Mouse (Mus musculus) activated CD4-positive, CD25-positive, alpha-beta regulatory T cell, adult 4 months (primary cell): ENCODE results near the gene Odf3. TPM values are rescaled to one million over a fixed set of nuclear protein-coding genes. Genes with fewer than 3 reads are reported as not detected.
"Not testable (repeated sequence)": the region's sequence is repeated elsewhere in the genome, so short reads cannot be mapped to it uniquely, and the experiment has no call there.

Source experiments
- ATAC-seq: one replicate; pipeline ENCODE4 v1.8.0; 2017
- polyA plus RNA-seq, 2 experiments: library from polyadenylated mRNA; unstranded; fragments of 100-300 nt; shearing (Covaris generic); gene quantifications; one replicate each; pipeline ENCODE4 v1.2.1; 2017

Gene Odf3
- polyA plus RNA-seq, 2 experiments from 2014 or later, result not detected

DNA sequence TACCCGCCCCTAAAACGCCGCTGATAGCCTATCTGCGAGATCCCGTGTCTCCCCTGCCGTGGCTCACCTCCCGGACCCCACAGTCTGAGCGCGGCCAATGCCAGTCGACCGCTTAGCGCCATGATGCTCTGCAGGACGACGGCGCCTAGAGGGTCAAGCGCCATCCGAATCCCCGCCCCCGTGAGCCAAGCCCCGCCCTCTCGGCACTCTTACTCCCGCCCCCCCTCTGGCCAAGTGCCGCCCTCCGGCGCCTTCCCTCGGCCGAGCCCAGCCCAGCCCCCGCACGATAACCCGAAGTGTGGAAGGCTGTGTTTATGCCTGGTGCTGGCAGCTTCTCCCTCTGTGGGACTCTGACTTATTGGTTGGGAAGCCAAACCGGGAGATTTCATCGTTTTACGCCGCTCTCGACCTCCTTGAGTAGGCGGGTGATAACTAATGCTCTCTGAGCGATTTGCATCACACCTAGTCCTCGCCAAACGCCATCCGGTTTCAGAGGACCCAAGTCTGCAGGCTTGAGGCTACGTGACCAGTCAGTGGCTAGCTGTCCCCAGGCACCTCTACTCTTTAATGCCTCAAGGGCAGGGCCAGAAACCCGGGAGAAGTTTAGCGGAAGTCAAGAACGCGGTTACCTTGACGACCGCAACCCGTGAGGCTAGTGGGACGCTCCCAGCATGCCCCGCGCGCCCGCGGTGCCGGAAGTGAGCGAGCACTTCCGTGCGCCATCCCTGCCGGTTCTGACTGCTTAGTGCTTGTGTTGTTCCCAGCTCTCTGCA, 34.3 kb downstream of the Odf3 start, which contains the start of the genes Psmd13 and Sirt3:
Psmd13 (plus strand) TSS at position 273 of the 773 bp plus-strand sequence.
Sirt3 (minus strand) TSS at position 614 of the 773 bp plus-strand sequence.
- ATAC-seq, result peak; percentile 95

- ATAC-seq, result no peak
Observed at GRCm38 (mm10) chr7:140882469-140882803, 34.8 kb downstream of the Odf3 start.

DNA sequence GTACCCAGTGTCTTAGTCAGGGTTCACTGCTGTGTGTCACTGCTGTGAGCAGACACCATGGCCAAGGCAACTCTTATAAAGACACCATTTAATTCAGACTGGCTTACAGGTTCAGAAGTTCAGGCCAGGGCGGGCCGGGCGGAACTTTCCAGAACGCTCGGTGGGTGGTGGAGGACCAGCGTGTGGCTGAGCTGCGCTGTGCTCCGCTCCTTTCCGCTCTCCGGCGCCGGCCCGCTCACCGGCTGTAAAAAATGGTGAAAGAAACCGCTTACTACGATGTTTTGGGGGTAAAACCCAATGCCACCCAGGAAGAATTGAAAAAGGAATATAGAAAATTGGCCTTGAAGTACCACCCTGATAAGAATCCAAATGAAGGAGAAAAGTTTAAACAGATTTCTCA, 43.0 kb downstream of the Odf3 start:
- ATAC-seq, result not testable (repeated sequence)

GRCm38 (mm10) chr7:140894031-140894430, 46.4 kb downstream of the Odf3 start:
- no peak for ATAC-seq

GRCm38 (mm10) chr7:140894611-140895010, 47.0 kb downstream of the Odf3 start:
- ATAC-seq, result no peak

GRCm38 (mm10) chr7:140897863-140898262, 50.3 kb downstream of the Odf3 start:
- ATAC-seq, result no peak

DNA sequence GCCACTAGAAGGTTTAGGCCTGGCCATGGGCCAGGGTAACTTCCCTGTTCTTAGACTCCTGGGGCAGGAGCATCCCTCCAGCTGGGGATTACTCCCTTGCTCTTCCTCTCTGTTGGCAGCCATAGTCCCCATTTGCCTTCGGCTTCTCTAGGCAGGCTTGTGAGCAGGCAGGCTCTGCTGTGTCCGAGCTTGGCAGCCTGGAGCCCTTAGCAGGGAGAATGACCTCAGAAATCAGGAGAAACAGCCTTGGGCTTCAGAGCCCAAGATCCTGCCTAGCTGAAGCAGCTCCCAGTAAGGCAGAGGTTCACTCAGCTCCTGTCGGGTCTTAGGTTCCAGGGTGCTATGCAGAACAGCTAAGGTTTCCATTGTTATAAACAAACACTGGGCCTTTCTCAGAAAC, 51.5 kb downstream of the Odf3 start:
- no peak for ATAC-seq

DNA sequence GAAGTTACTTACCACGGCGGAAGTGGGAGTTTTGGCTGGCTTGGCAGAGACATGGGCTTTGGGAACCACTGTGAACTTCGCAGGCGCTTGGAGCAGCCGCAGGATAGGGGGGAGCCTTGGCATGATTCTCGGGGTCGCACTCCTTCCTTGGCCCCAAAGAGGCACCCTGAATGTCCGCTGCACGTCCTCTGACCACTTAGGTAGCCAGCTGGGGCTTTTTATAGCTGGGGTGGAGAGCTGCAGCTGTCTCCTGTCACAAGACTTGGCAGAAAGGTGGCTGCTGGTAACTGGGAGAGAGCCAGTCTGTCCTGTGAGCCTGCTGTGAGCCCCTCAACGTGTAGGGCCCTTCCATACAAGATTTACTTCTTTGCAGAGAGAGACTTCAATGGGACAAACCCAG, 52.6 kb downstream of the Odf3 start, which contains the start of gene Cox8b:
Cox8b (minus strand) TSS at position 227 of the 400 bp plus-strand sequence.
- ATAC-seq, result no peak

Other genes starting within 250 kb of the Odf3 start
- gene Olfr46, start 246.5 kb upstream of the Odf3 start, polyA plus RNA-seq, result under 1 TPM in 1 of 2 experiments, not detected in 1; 0.08 TPM
- gene Olfr61, start 218.8 kb upstream of the Odf3 start, polyA plus RNA-seq, result not detected
- not detected for gene Olfr53, start 201.4 kb upstream of the Odf3 start, polyA plus RNA-seq
- gene Olfr539, start 187.9 kb upstream of the Odf3 start, polyA plus RNA-seq, result under 1 TPM; 0.05 to 0.24 TPM
- not detected for gene Olfr45, start 165.9 kb upstream of the Odf3 start, polyA plus RNA-seq
- gene Olfr541, start 150.5 kb upstream of the Odf3 start, polyA plus RNA-seq, result not detected
- under 1 TPM in 1 of 2 experiments, not detected in 1; 0.21 TPM for gene Cyp2e1, start 84.1 kb upstream of the Odf3 start, polyA plus RNA-seq
- gene Syce1, start 60.0 kb upstream of the Odf3 start, polyA plus RNA-seq, result under 1 TPM; 0.33 to 0.38 TPM
- under 1 TPM; 0.13 to 0.23 TPM for gene Zfp941, start 25.6 kb upstream of the Odf3 start, polyA plus RNA-seq
- gene Urah, start 12.8 kb upstream of the Odf3 start, polyA plus RNA-seq, result not detected
- gene Scgb1c1, start 2.3 kb upstream of the Odf3 start, polyA plus RNA-seq, result not detected
- gene Gm45785, start 8.5 kb downstream of the Odf3 start, polyA plus RNA-seq, result not detected
- 10 to 100 TPM; 51.6 to 57.0 TPM for gene Ric8a, start 9.2 kb downstream of the Odf3 start, polyA plus RNA-seq
- gene Bet1l, start 9.8 kb downstream of the Odf3 start, polyA plus RNA-seq, result 10 to 100 TPM; 33.1 to 48.2 TPM
- gene Psmd13, start 34.2 kb downstream of the Odf3 start, polyA plus RNA-seq, result 100 to 1,000 TPM; 110 to 160 TPM
- 1 to 10 TPM; 5.9 to 8.0 TPM for gene Sirt3, start 34.5 kb downstream of the Odf3 start, polyA plus RNA-seq
- not detected for gene Cox8b, start 52.6 kb downstream of the Odf3 start, polyA plus RNA-seq
- not detected for gene Nlrp6, start 73.1 kb downstream of the Odf3 start, polyA plus RNA-seq
- 10 to 100 TPM; 15.2 to 15.6 TPM for gene Pgghg, start 93.6 kb downstream of the Odf3 start, polyA plus RNA-seq
- not detected for gene Ifitm5, start 102.5 kb downstream of the Odf3 start, polyA plus RNA-seq
- gene Gm45717, start 108.1 kb downstream of the Odf3 start, polyA plus RNA-seq, result not detected
- 100 to 1,000 TPM in 1 of 2 experiments, 10 to 100 TPM in 1; 94.1 to 101 TPM for gene Ifitm2, start 108.2 kb downstream of the Odf3 start, polyA plus RNA-seq
- 1 to 10 TPM; 4.6 to 7.5 TPM for gene Ifitm1, start 119.4 kb downstream of the Odf3 start, polyA plus RNA-seq
- 10 to 100 TPM; 17.0 to 23.4 TPM for gene Ifitm3, start 163.0 kb downstream of the Odf3 start, polyA plus RNA-seq
- gene Ifitm6, start 170.1 kb downstream of the Odf3 start, polyA plus RNA-seq, result under 1 TPM; 0.70 to 0.92 TPM
- gene Gm17387, start 181.3 kb downstream of the Odf3 start, polyA plus RNA-seq, result not detected
- gene B4galnt4, start 213.3 kb downstream of the Odf3 start, polyA plus RNA-seq, result 10 to 100 TPM in 1 of 2 experiments, 1 to 10 TPM in 1; 6.4 to 11.9 TPM
- gene Pkp3, start 230.4 kb downstream of the Odf3 start, polyA plus RNA-seq, result 100 to 1,000 TPM; 365 to 380 TPM